Mouse (Mus musculus): ENCODE data around the gene Rhd. TPM values are rescaled to one million over a fixed set of nuclear protein-coding genes. Genes with fewer than 3 reads are reported as not detected.

Gene Rhd
- polyA plus RNA-seq, 2 experiments, result 3.6 to 4.1 TPM

DNA sequence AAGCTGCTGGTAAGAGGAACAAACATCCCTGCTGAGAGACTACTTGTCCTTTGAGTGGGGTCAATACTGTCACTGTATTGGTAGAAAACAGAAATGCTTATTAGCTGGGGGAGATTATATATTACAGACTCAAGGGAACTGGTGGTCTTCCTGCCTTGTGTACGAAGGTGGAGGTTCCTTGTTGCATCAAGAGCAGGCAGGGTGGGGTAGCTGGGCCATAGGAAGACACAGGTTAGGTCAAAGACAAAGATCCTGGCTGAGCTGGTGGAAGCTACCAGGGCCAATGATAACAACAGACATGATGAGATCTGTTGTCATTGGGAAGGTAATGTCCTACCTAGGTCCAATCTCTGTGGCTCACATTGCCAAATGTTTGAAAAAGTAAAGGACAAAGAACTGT, 24.1 kb upstream of the Rhd start:
- Histone ChIP-seq H3K4me1 (ENCODE audit: control insufficient read depth, insufficient read depth, low read length) (no peaks in the 10 kb centered on the region), H3K9ac (ENCODE audit: low read depth, low read length, severe bottlenecking) (no peak overlapping the region), H3K27ac (replicated peaks; ENCODE audit: low read depth, low read length) (no peak overlapping the region), H3K36me3 (ENCODE audit: control insufficient read depth, insufficient read depth, low read length) (0 out of 2 replicates have a peak, but pooled peaks cover 4% of the 10 kb centered on the region), H3K4me3 (replicated peaks; ENCODE audit: low read length) (no peak overlapping the region), H3K9me3 (ENCODE audit: control insufficient read depth, low read length) (no peaks in the 10 kb centered on the region), H3K27me3 (ENCODE audit: control insufficient read depth, insufficient read depth, low read length) (no peaks in the 10 kb centered on the region), H3K4me2 (replicated peaks; ENCODE audit: low read depth, low read length, severe bottlenecking) (no peak overlapping the region)
- 88% methylated on average over 1 of the region's 1 CpGs for WGBS
- DNase-seq (ENCODE audit: low spot score) (no peak), ATAC-seq (ENCODE audit: low FRiP score, low read depth) (no peak)
- no peak for TF ChIP-seq POLR2A (IDR thresholded peaks at IDR 0.05; ENCODE audit: borderline replicate concordance, extremely low read depth, insufficient read depth, insufficient read length)

DNA sequence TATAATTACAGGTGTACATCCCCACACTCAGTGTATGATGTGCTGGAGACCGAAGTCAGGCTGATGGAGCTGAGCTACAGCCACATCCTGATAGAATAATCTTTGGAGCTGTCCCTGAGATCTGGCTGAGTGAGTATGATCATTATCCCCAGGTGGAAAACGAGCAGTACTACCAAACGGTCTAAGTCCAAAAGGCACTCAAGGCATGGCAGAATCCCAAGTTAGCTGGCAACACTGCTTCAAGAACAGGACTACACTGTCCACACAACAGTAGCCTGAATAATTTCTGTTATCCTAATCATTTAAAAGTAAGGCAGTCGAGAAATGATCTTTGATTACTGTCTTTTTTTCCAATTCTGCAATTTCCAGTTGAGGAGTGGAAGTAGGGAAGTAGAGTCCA, 20.8 kb upstream of the Rhd start:
- no peak for DNase-seq (ENCODE audit: low spot score)
- ATAC-seq (ENCODE audit: low FRiP score, low read depth), result no peak
- Histone ChIP-seq H3K4me3 (replicated peaks; ENCODE audit: low read length) (no peak overlapping the region), H3K4me2 (replicated peaks; ENCODE audit: low read depth, low read length, severe bottlenecking) (no peak overlapping the region), H3K36me3 (ENCODE audit: control insufficient read depth, insufficient read depth, low read length) (no peaks in the 10 kb centered on the region), H3K27me3 (ENCODE audit: control insufficient read depth, insufficient read depth, low read length) (no peaks in the 10 kb centered on the region), H3K9me3 (ENCODE audit: control insufficient read depth, low read length) (no peaks in the 10 kb centered on the region), H3K27ac (replicated peaks; ENCODE audit: low read depth, low read length) (no peak overlapping the region), H3K4me1 (ENCODE audit: control insufficient read depth, insufficient read depth, low read length) (peaks cover 10% of the 10 kb centered on the region; the same call in 1 of the 2 replicates), H3K9ac (ENCODE audit: low read depth, low read length, severe bottlenecking) (no peak overlapping the region)
- no peak for TF ChIP-seq POLR2A (IDR thresholded peaks at IDR 0.05; ENCODE audit: borderline replicate concordance, extremely low read depth, insufficient read depth, insufficient read length)
- WGBS, result 87% methylated on average over 4 of the region's 4 CpGs

DNA sequence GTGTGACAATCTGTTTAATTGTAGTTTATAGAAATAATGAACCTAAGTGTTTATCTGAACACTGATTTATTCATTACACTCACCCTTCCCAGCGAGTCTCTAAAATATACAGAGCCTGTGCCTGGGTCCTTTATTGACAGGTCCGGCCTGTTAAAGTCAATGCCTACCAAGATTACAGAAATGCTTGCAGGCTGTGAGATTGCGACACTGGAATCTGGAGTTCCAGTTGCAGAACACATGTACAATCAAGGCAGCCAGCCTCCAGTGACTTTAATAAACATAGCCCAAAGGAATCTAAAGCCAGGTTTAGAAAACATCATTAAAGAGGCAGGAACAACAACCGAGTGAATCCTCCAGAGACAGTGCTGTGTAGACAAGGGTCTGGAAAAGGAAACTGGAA, 16.7 kb upstream of the Rhd start:
- H3K36me3 ChIP-seq (ENCODE audit: control insufficient read depth, insufficient read depth, low read length), result no peaks in the 10 kb centered on the region
- TF ChIP-seq POLR2A (IDR thresholded peaks at IDR 0.05; ENCODE audit: borderline replicate concordance, extremely low read depth, insufficient read depth, insufficient read length), result no peak
- H3K27ac ChIP-seq (replicated peaks; ENCODE audit: low read depth, low read length), result no peak overlapping the region
- H3K4me3 ChIP-seq (replicated peaks; ENCODE audit: low read length), result no peak overlapping the region
- no peak overlapping the region for H3K9ac ChIP-seq (ENCODE audit: low read depth, low read length, severe bottlenecking)
- no peak for DNase-seq (ENCODE audit: low spot score)
- no peak for ATAC-seq (ENCODE audit: low FRiP score, low read depth)
- WGBS, result 44% methylated on average over 4 of the region's 4 CpGs
- no peak overlapping the region for H3K4me2 ChIP-seq (replicated peaks; ENCODE audit: low read depth, low read length, severe bottlenecking)
- no peaks in the 10 kb centered on the region for H3K9me3 ChIP-seq (ENCODE audit: control insufficient read depth, low read length)
- peaks cover 22% of the 10 kb centered on the region for H3K4me1 ChIP-seq (ENCODE audit: control insufficient read depth, insufficient read depth, low read length)
- no peaks in the 10 kb centered on the region for H3K27me3 ChIP-seq (ENCODE audit: control insufficient read depth, insufficient read depth, low read length)

DNA sequence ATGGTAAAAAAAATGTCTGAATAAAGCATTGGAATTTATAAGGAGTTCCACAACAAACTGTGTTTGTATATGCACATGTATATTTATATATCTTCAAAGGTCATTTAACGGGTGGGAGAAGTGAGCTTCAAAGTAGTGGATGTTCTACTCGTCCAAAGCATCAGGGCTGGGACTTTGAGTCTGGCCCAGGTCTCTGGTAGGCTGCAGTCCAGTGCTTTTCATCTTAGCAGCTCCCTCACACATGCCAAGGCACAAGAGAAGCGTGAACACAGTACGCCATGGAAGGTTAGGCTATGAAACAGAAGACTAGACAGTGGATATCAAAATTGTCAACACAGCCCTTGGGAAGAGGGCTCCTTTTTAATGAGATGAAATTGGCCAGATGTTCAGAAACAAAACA, 13.8 kb upstream of the Rhd start:
- Histone ChIP-seq H3K9me3 (ENCODE audit: control insufficient read depth, low read length) (no peaks in the 10 kb centered on the region), H3K4me3 (replicated peaks; ENCODE audit: low read length) (no peak overlapping the region), H3K36me3 (ENCODE audit: control insufficient read depth, insufficient read depth, low read length) (no peaks in the 10 kb centered on the region), H3K4me2 (replicated peaks; ENCODE audit: low read depth, low read length, severe bottlenecking) (no peak overlapping the region), H3K9ac (ENCODE audit: low read depth, low read length, severe bottlenecking) (no peak overlapping the region), H3K27me3 (ENCODE audit: control insufficient read depth, insufficient read depth, low read length) (no peaks in the 10 kb centered on the region), H3K27ac (replicated peaks; ENCODE audit: low read depth, low read length) (no peak overlapping the region), H3K4me1 (ENCODE audit: control insufficient read depth, insufficient read depth, low read length) (peaks cover 22% of the 10 kb centered on the region)
- ATAC-seq (ENCODE audit: low FRiP score, low read depth) (no peak), DNase-seq (ENCODE audit: low spot score) (no peak)
- TF ChIP-seq POLR2A (IDR thresholded peaks at IDR 0.05; ENCODE audit: borderline replicate concordance, extremely low read depth, insufficient read depth, insufficient read length), result no peak
- WGBS, result 71% methylated on average over 4 of the region's 4 CpGs

DNA sequence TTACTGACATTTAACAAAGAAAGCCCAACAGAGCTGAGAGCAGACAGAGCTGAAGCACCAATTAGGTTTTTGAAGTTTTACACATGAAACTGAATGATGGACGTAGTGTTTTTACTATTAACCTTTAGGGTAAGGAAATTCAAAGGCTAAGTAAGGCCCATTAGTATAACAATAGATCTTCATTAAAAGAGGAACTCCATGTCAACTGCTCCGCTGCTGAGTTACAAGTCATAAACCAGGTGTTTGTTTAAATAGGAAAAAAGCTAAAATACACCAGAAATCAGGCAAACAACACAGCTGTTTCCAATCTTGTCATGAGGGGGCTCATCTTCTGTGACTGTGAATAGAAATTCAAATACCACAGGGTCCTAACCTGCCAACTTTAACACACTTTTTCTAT, 13.1 kb upstream of the Rhd start:
- TF ChIP-seq POLR2A (IDR thresholded peaks at IDR 0.05; ENCODE audit: borderline replicate concordance, extremely low read depth, insufficient read depth, insufficient read length), result no peak
- H3K4me2 ChIP-seq (replicated peaks; ENCODE audit: low read depth, low read length, severe bottlenecking), result peak overlapping the region; percentile 82
- no peak overlapping the region for H3K27ac ChIP-seq (replicated peaks; ENCODE audit: low read depth, low read length)
- H3K9me3 ChIP-seq (ENCODE audit: control insufficient read depth, low read length), result no peaks in the 10 kb centered on the region
- 26% methylated on average over 2 of the region's 2 CpGs for WGBS
- H3K4me1 ChIP-seq (ENCODE audit: control insufficient read depth, insufficient read depth, low read length), result peaks cover 22% of the 10 kb centered on the region
- no peak for DNase-seq (ENCODE audit: low spot score)
- H3K9ac ChIP-seq (ENCODE audit: low read depth, low read length, severe bottlenecking), result no peak overlapping the region
- H3K36me3 ChIP-seq (ENCODE audit: control insufficient read depth, insufficient read depth, low read length), result no peaks in the 10 kb centered on the region
- ATAC-seq (ENCODE audit: low FRiP score, low read depth), result no peak
- H3K4me3 ChIP-seq (replicated peaks; ENCODE audit: low read length), result peak overlapping the region; percentile 97
- no peaks in the 10 kb centered on the region for H3K27me3 ChIP-seq (ENCODE audit: control insufficient read depth, insufficient read depth, low read length)

DNA sequence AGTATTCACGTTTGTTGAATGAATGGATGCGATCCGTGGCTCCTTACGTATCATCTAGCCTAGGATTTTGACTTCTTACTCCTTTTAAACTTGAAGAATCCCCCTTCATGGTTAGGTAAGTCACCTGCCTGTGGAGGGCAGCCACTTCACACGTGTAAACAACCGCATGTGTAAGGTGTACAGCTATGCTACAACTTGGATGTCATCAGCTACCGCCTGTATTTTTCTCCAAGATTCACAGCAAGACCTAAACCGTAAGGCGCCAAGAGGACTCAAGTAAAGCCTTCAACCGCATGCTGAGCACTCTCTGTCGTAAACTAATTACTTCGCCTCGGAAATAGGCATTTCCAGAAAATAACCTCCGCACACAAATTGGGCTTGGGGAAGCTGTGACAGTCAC, 12.5 kb upstream of the Rhd start:
- no peak for ATAC-seq (ENCODE audit: low FRiP score, low read depth)
- Histone ChIP-seq H3K27ac (replicated peaks; ENCODE audit: low read depth, low read length) (no peak overlapping the region), H3K36me3 (ENCODE audit: control insufficient read depth, insufficient read depth, low read length) (no peaks in the 10 kb centered on the region), H3K4me2 (replicated peaks; ENCODE audit: low read depth, low read length, severe bottlenecking) (peak overlapping the region; percentile 82), H3K9me3 (ENCODE audit: control insufficient read depth, low read length) (no peaks in the 10 kb centered on the region), H3K27me3 (ENCODE audit: control insufficient read depth, insufficient read depth, low read length) (no peaks in the 10 kb centered on the region), H3K9ac (ENCODE audit: low read depth, low read length, severe bottlenecking) (peak overlapping the region; percentile 96), H3K4me3 (replicated peaks; ENCODE audit: low read length) (peak overlapping the region; percentile 97), H3K4me1 (ENCODE audit: control insufficient read depth, insufficient read depth, low read length) (peaks cover 20% of the 10 kb centered on the region)
- no peak for DNase-seq (ENCODE audit: low spot score)
- no peak for TF ChIP-seq POLR2A (IDR thresholded peaks at IDR 0.05; ENCODE audit: borderline replicate concordance, extremely low read depth, insufficient read depth, insufficient read length)
- WGBS, result 12% methylated on average over 14 of the region's 14 CpGs
